Mouse (Mus musculus): ENCODE data around the gene Th.

DNA sequence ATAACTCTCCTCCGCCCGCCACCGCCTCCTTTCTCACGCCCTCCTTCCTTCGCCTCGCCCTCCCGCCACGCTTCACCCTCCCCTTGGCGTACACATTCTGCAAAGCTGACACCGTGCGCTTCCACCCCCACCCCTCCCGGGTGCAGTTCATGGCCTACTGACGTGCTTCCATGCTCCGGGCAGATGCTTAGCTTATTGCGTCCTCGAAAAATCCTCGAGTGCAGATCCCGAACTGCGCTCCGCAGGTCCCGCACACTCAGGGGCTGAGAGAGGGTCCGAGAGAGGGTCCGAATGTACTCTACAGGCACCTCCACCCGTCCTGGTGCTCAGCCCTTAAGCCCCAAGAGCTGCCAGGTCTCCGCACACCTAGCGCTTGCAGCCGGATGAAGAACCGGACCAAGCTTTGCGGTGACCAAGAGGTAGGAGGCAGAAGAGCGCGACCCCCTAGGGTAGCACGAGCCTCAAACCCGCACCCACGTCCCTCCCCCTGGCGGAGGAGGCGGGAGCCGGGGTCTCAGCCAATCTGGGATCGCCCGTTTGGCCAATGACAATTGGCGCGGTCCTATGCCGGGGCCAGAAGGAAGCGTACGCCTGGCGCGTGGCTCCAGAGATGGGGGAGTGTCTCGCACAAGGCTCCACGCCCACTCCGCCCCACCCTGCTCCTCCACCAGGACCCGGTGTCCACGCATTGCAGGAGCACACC lies 38.0 kb upstream of the Th start, which contains the start of gene Ascl2:
- TF ChIP-seq CTCF (IDR thresholded peaks at IDR 0.05; ENCODE audit: low read depth), result no peak
- TF ChIP-seq EP300 (IDR thresholded peaks at IDR 0.05; ENCODE audit: low read depth), result no peak

Data from heart, postnatal 0 days (tissue).